Mouse (Mus musculus): Measurements from ENCODE around the gene Pdia5. TPM values are rescaled to one million over a fixed set of nuclear protein-coding genes. Genes with fewer than 3 reads are reported as not detected.

Gene Pdia5
- polyA plus RNA-seq, 1 experiment from 2014 or later, result 42.2 TPM

GRCm38 (mm10) chr16:35363150-35364062 lies 127.3 kb downstream of the Pdia5 start, which contains the start of gene Sec22a:
TSS of gene Sec22a (minus strand) at chr16:35363918.
- ATAC-seq (replicated peaks; ENCODE audit: low FRiP score, low read depth) (peak; percentile 98), DNase-seq (ENCODE audit: low spot score) (peak; percentile 94)
- H3K9ac ChIP-seq (ENCODE audit: low read depth, low read length), result peak within 1 kb of the TSS; percentile 77
- peak within 1 kb of the TSS; percentile 78 for H3K4me3 ChIP-seq (replicated peaks; ENCODE audit: low read depth, low read length)
- peak within 1 kb of the TSS; percentile 80 for H3K4me2 ChIP-seq (ENCODE audit: low read length)
- H3K27me3 ChIP-seq (ENCODE audit: insufficient read depth, low read length), result no peaks in the 10 kb centered on the region
- under 1% methylated on average over 67 of the region's 67 CpGs for WGBS
- H3K36me3 ChIP-seq (ENCODE audit: insufficient read depth, low read length), result peaks cover 14% of the 10 kb centered on the region; the same call in 1 of the 2 replicates
- no peak; the same call in 1 of the 2 replicates for TF ChIP-seq CTCF (IDR thresholded peaks at IDR 0.05; ENCODE audit: low read depth)
- no peaks in the 10 kb centered on the region for H3K4me1 ChIP-seq (replicated peaks; ENCODE audit: insufficient read depth, low read length)
- no peaks in the 10 kb centered on the region for H3K9me3 ChIP-seq (replicated peaks; ENCODE audit: low read length)
- peak within 1 kb of the TSS; percentile 89 for H3K27ac ChIP-seq

GRCm38 (mm10) chr16:35362221-35362620 lies 128.5 kb downstream of the Pdia5 start:
- no peak overlapping the region for H3K27ac ChIP-seq
- WGBS, result 82% methylated on average over 2 of the region's 2 CpGs
- peak; percentile 48 for TF ChIP-seq CTCF (IDR thresholded peaks at IDR 0.05; ENCODE audit: low read depth)
- no peak overlapping the region for H3K4me2 ChIP-seq (ENCODE audit: low read length)
- H3K36me3 ChIP-seq (ENCODE audit: insufficient read depth, low read length), result peaks cover 14% of the 10 kb centered on the region; the same call in 1 of the 2 replicates
- 0 out of 2 replicates have a peak overlapping the region, but pooled peaks have one; percentile 78 for H3K4me3 ChIP-seq (replicated peaks; ENCODE audit: low read depth, low read length)
- H3K4me1 ChIP-seq (replicated peaks; ENCODE audit: insufficient read depth, low read length), result no peaks in the 10 kb centered on the region
- H3K27me3 ChIP-seq (ENCODE audit: insufficient read depth, low read length), result no peaks in the 10 kb centered on the region
- DNase-seq (ENCODE audit: low spot score), result peak; percentile 10
- H3K9ac ChIP-seq (ENCODE audit: low read depth, low read length), result no peak overlapping the region
- no peaks in the 10 kb centered on the region for H3K9me3 ChIP-seq (replicated peaks; ENCODE audit: low read length)
- no peak for ATAC-seq (replicated peaks; ENCODE audit: low FRiP score, low read depth)

- TF ChIP-seq CTCF (IDR thresholded peaks at IDR 0.05; ENCODE audit: low read depth), result peak; percentile 80
- Histone ChIP-seq H3K4me1 (replicated peaks; ENCODE audit: insufficient read depth, low read length) (no peaks in the 10 kb centered on the region), H3K27me3 (ENCODE audit: insufficient read depth, low read length) (no peaks in the 10 kb centered on the region), H3K4me3 (replicated peaks; ENCODE audit: low read depth, low read length) (no peak overlapping the region), H3K4me2 (ENCODE audit: low read length) (no peak overlapping the region), H3K9ac (ENCODE audit: low read depth, low read length) (no peak overlapping the region), H3K27ac (no peak overlapping the region), H3K9me3 (replicated peaks; ENCODE audit: low read length) (no peaks in the 10 kb centered on the region), H3K36me3 (ENCODE audit: insufficient read depth, low read length) (peaks cover 14% of the 10 kb centered on the region; the same call in 1 of the 2 replicates)
- no peak for ATAC-seq (replicated peaks; ENCODE audit: low FRiP score, low read depth)
- WGBS, result 32% methylated on average over 6 of the region's 6 CpGs
- DNase-seq (ENCODE audit: low spot score), result peak; percentile 67
Observed at GRCm38 (mm10) chr16:35360593-35360992, 130.1 kb downstream of the Pdia5 start.

GRCm38 (mm10) chr16:35357449-35357848 lies 133.2 kb downstream of the Pdia5 start:
- Histone ChIP-seq H3K36me3 (ENCODE audit: insufficient read depth, low read length) (peaks cover 17% of the 10 kb centered on the region; the same call in 1 of the 2 replicates), H3K4me1 (replicated peaks; ENCODE audit: insufficient read depth, low read length) (no peaks in the 10 kb centered on the region), H3K9ac (ENCODE audit: low read depth, low read length) (no peak overlapping the region), H3K27ac (no peak overlapping the region), H3K4me2 (ENCODE audit: low read length) (no peak overlapping the region), H3K27me3 (ENCODE audit: insufficient read depth, low read length) (no peaks in the 10 kb centered on the region), H3K9me3 (replicated peaks; ENCODE audit: low read length) (no peaks in the 10 kb centered on the region), H3K4me3 (replicated peaks; ENCODE audit: low read depth, low read length) (no peak overlapping the region)
- DNase-seq (ENCODE audit: low spot score), result no peak
- TF ChIP-seq CTCF (IDR thresholded peaks at IDR 0.05; ENCODE audit: low read depth), result no peak
- 84% methylated on average over 1 of the region's 1 CpGs for WGBS
- no peak for ATAC-seq (replicated peaks; ENCODE audit: low FRiP score, low read depth)

Small RNA genes within 50 kb of the gene (microRNA-seq; reads per million reads assigned to microRNA genes)
- gene Gm25548, result not detected

Other genes starting within 250 kb of the Pdia5 start
- 63.8 and 65.7 TPM in 2 replicates for gene Sec22a, start 127.0 kb downstream of the Pdia5 start, polyA plus RNA-seq (2015; fragmentation: Nextera tagmentation; extraction: Ambion mirVana)
- 1.7 and 2.2 TPM in 2 replicates for gene Sema5b, start 50.3 kb upstream of the Pdia5 start, polyA plus RNA-seq (2015; fragmentation: Nextera tagmentation; extraction: Ambion mirVana)

Measured in kidney, postnatal 0 days (tissue).